Mouse (Mus musculus): ENCODE data around the gene Ltbr. TPM values are rescaled to one million over a fixed set of nuclear protein-coding genes. Genes with fewer than 3 reads are reported as not detected.
"Not testable (repeated sequence)": the region's sequence is repeated elsewhere in the genome, so short reads cannot be mapped to it uniquely, and the experiment has no call there.

Ltbr gene
- polyA plus RNA-seq, 1 experiment from 2014 or later: 30.9 TPM

DNA sequence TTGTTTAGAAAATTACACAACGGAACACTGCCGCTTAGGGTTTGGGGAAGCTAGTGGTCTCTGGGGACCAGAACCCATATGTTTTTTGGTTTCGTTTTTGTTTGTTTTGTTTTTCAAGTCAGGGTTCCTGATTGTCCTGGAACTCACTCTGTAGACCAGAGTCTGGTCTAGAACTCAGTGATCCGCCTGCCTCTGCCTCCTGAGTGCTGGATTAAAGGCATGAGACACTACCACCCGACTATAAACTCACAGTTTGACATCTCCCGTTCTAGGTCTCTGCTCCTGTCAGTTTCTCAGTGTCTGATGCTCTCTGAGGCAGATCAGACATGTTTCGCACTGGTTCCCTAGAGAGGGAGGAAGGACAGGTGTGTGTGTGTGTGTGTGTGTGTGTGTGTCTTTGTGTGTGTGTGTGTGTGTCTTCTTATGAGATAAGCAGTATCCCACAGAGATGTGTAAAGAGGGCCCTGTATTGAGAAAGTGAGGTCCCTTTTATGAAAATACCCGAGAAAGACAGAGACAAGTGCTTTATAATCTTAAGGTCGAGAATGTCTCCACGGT is 41.4 kb downstream of the Ltbr start:
- DNase-seq (ENCODE audit: low spot score): no peak

DNA sequence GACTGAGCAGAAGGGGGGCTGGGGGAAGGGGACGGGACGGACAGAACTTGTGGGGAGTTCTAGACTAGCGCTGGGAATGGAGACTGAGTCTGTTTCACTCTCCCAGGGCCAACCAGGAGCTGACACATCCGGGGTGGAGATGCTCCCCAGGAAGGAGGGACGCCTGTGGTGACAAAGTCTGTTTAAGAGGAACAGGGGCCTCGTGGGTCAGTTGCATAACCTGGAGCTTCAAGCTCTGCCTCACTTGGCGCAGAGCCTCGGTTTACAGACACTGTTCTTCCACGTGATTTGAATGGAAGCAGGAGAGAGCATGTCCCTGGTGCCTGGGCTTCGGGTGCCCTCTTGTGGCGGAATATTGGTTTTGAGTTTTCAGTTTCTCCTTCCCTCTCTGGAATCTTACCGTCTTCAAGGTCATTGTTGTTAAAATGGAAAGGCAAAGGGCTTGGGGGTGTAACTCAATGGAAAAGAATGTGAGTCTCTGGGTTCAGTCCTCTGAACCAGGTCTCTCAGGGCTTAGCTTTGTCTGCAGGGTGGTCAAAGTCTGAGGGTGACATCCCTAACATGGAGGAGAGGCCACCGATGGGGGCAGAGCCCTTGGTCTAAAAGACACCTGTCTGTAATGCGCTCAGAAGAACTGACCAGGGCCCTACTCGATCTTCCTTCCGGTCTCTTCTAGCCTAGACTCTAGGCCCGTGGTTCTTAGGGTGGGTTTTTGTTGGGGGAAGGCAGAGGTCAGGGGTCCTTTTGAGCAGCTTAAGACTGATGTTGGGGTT is 42.0 kb downstream of the Ltbr start:
- DNase-seq (ENCODE audit: low spot score): peak; percentile 85

DNA sequence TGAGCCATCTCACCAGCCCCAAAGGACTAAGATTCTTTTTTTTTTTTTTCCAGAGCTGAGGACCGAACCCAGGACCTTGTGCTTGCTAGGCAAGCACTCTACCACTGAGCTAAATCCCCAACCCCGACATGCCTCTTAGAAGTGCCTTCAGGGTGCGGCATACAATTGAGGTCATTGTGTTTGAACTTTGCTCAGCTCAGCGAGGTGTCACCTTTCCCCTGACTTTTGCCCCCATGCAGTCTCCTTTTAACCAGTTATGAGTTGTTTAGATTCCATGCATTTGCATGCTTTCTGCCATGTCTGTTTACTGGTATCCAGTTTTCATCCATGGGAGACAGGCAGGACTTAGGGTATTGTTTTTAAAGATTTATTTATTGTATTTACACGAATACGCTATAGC is 44.9 kb downstream of the Ltbr start:
- DNase-seq (ENCODE audit: low spot score): no peak

DNA sequence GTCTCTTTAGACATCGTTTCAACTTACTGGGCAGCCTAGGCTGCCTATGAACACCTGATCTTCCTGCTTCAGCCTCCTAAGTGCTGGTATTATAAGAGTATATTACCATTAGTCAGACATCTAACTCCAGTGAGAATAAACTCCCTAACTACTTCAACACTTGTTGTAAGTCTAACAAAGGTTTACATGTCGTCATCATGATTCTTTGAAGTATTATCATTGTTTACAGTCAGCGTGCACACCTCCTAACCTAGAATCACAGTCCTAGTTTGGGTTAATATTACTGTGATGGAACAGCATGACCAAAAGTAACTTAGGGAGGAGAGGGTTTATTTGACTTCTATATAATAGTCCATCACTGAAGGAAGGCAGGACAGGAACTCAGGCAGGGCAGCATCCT is 46.2 kb downstream of the Ltbr start:
- no peak for DNase-seq (ENCODE audit: low spot score)

DNA sequence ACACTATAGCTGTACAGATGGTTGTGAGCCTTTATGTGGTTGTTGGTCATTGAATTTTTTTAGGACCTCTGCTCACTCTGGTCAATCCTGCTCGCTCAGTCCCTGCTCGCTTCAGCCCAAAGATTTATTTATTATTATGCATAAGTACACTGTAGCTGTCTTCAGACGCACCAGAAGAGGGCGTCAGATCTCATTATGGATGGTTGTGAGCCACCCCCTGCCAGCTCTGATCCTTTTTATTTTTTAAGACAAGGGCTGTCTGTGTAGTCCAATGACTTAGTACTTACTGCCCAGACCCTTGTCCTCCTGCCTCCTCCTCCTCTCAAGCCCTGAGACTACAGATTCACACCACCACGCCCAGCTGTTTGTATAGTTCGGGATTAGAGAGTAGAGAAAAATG is 47.1 kb downstream of the Ltbr start:
- not testable (repeated sequence) for DNase-seq (ENCODE audit: low spot score)

DNA sequence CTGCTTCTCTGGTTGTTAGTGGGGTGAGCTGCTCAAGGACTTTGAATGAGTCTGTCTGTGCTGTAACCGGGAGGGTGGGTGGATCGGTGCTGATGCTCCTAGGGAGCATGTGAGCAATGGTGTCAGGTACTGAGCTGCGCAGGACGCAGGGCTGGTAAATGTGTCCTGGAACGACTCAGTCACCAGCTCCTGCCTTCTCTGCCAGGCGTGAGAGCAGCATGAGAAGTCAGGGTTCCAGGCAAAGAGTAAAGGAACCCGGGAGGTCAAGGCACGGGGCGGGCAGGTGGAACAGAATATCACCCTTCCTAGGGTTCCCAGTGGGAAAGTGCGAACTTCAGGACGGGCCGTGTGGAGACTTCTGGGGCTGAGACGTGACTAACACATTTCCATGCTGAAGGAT is 47.6 kb downstream of the Ltbr start:
- no peak for DNase-seq (ENCODE audit: low spot score)

DNA sequence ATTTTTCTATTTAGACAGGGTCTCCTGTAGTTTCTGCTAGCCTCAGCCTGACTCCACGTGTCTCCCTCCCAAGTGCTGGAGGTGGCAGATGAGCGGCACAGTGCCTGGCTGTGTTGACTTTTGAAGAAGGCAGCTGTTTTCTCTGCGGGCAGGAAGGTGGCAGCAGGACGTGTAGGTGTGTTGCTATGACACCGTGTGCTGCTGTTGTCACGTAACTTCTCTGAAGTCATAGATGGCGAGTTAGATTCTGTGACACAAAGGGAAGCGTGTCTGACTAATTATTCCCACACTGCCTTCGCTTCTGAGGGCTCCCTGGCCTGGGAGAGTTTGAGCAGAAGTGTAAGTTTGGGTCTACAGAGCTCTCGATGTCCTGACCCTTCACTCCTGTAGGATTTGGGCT is 48.4 kb downstream of the Ltbr start:
- peak; percentile 92 for DNase-seq (ENCODE audit: low spot score)

DNA sequence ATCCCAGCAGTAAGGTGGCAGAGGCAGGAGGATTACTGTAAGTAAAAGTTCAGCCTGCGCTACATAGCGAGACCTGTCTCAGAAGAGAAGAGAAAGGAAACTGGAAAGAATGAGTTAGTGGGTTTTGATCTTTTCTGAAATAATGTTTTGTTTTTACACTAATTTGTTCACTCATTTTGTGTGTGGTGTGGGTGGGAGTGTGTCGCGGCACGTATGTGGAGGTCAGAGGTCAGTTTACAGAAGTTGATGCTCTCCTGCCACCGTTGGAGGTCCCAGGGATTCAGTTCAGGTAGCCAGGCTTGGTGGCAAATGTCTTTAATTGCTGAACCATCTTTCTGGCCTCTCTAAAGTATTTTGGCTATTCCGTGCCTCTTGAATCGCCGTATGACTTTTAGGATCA is 49.5 kb downstream of the Ltbr start:
- no peak for DNase-seq (ENCODE audit: low spot score)

DNA sequence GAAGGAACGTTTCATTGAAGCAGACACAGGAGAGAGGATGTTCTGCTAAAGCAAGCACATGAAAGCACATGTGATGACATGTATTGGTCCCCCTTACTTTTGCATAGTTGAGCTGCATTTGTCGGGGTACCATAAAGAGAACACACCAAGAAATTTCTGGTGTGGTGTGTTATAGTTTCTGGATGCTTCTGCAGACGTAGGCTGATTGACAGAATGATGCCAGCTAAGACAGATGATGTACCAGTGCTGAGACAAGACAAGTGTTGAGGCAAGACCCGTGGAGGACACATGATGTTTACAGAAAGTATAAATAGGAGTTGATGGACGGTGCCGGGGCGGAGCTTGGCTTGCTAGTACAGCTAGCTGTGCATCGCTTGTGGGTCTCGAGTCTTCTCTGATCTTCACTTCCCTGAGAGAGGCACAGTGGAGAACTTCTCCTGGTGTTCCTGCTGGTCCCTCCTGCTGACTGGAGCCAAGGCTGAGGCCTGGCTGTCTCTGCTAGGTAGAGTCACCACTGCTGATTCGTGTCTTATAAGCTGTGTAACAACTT is 53.6 kb downstream of the Ltbr start:
- no peak for DNase-seq (ENCODE audit: low spot score)

Other genes with a start within 250 kb of the Ltbr start
- gene Lpar5, start 246.0 kb downstream of the Ltbr start, polyA plus RNA-seq (2015; fragmentation: Nextera tagmentation; extraction: Ambion mirVana): 3.5 and 4.2 TPM in 2 replicates
- 70.0 and 84.9 TPM in 2 replicates for gene Chd4, start 217.9 kb downstream of the Ltbr start, polyA plus RNA-seq (2015; fragmentation: Nextera tagmentation; extraction: Ambion mirVana)
- gene Nop2, start 182.0 kb downstream of the Ltbr start, polyA plus RNA-seq (2015; fragmentation: Nextera tagmentation; extraction: Ambion mirVana): 53.9 and 60.7 TPM in 2 replicates
- 13.8 and 19.0 TPM in 2 replicates for gene Iffo1, start 168.6 kb downstream of the Ltbr start, polyA plus RNA-seq (2015; fragmentation: Nextera tagmentation; extraction: Ambion mirVana)
- 1,452 and 1,606 TPM in 2 replicates for gene Gapdh, start 147.4 kb downstream of the Ltbr start, polyA plus RNA-seq (2015; fragmentation: Nextera tagmentation; extraction: Ambion mirVana)
- 130 and 153 TPM in 2 replicates for gene Ncapd2, start 122.2 kb downstream of the Ltbr start, polyA plus RNA-seq (2015; fragmentation: Nextera tagmentation; extraction: Ambion mirVana)
- 281 and 294 TPM in 2 replicates for gene Mrpl51, start 122.1 kb downstream of the Ltbr start, polyA plus RNA-seq (2015; fragmentation: Nextera tagmentation; extraction: Ambion mirVana)
- 61.0 and 75.3 TPM in 2 replicates for gene Vamp1, start 98.3 kb downstream of the Ltbr start, polyA plus RNA-seq (2015; fragmentation: Nextera tagmentation; extraction: Ambion mirVana)
- 42.5 and 53.1 TPM in 2 replicates for gene Tapbpl, start 82.0 kb downstream of the Ltbr start, polyA plus RNA-seq (2015; fragmentation: Nextera tagmentation; extraction: Ambion mirVana)
- 175 and 252 TPM in 2 replicates for gene Cd27, start 76.9 kb downstream of the Ltbr start, polyA plus RNA-seq (2015; fragmentation: Nextera tagmentation; extraction: Ambion mirVana)
- gene Tuba3a, start 27.8 kb downstream of the Ltbr start, polyA plus RNA-seq (2015; fragmentation: Nextera tagmentation; extraction: Ambion mirVana): 0.22 and 0.36 TPM in 2 replicates
- 9.0 and 9.5 TPM in 2 replicates for gene Scnn1a, start 6.8 kb upstream of the Ltbr start, polyA plus RNA-seq (2015; fragmentation: Nextera tagmentation; extraction: Ambion mirVana)
- gene Tnfrsf1a, start 35.5 kb upstream of the Ltbr start, polyA plus RNA-seq (2015; fragmentation: Nextera tagmentation; extraction: Ambion mirVana): 67.3 and 67.9 TPM in 2 replicates
- gene Plekhg6, start 66.9 kb upstream of the Ltbr start, polyA plus RNA-seq (2015; fragmentation: Nextera tagmentation; extraction: Ambion mirVana): 1.0 and 1.2 TPM in 2 replicates
- gene Cd9, start 180.9 kb upstream of the Ltbr start, polyA plus RNA-seq (2015; fragmentation: Nextera tagmentation; extraction: Ambion mirVana): 85.6 and 85.9 TPM in 2 replicates
- 4.2 and 5.1 TPM in 2 replicates for gene Vwf, start 232.9 kb upstream of the Ltbr start, polyA plus RNA-seq (2015; fragmentation: Nextera tagmentation; extraction: Ambion mirVana)